Mouse (Mus musculus) megakaryocyte, embryonic 14.5 days (primary cell): ENCODE measurements at regions not wholly inside any gene's neighbourhood (a gene's known extent, or its start where the extent isn't known, plus 50 kb on each side); places are given as distances from the start of the nearest gene placed in this dataset.

Source experiments
- FLI1 ChIP-seq: IDR thresholded peaks from 2 replicates; pipeline ENCODE4 v1.6.1; 2012; ENCODE audit warnings: low read length, inconsistent platforms, mixed read lengths
- GATA1 ChIP-seq: IDR thresholded peaks from 3 replicates; pipeline ENCODE4 v1.6.1; 2012; ENCODE audit warnings: mixed read lengths, low read length, inconsistent platforms, borderline replicate concordance

DNA sequence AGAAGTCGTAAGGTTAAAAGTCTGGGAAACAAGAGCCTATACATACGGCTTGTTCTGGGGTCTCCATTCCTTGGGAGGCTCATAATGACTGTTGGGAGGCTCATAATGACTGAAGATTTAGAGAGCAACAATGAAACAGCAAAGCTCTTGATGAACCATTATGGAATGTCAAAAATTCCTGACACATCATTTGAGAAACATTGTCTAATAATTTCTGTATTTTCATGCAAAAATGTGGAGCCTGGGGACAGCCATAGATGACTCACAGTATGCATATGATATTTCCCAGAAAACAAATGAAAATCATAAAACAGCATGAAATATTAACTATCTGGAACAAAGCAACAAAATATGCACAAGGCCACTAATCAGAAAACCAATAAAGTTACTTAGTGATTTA, 90.8 kb upstream of the Alkal2 start:
- TF ChIP-seq GATA1 = no peak
- TF ChIP-seq FLI1 = no peak
